Mouse (Mus musculus) cerebral cortex, adult 2 months (tissue): ENCODE measurements around the gene Gak.

ENCODE experiments used
- whole genome bisulfite sequencing: fragments of 180-500 bp; shearing (Covaris S2); methylation state at CpG from one replicate; pipeline ENCODE4 v1.1.7; 2018; 5-methylcytosine and 5-hydroxymethylcytosine counted together

Gene Gak

DNA sequence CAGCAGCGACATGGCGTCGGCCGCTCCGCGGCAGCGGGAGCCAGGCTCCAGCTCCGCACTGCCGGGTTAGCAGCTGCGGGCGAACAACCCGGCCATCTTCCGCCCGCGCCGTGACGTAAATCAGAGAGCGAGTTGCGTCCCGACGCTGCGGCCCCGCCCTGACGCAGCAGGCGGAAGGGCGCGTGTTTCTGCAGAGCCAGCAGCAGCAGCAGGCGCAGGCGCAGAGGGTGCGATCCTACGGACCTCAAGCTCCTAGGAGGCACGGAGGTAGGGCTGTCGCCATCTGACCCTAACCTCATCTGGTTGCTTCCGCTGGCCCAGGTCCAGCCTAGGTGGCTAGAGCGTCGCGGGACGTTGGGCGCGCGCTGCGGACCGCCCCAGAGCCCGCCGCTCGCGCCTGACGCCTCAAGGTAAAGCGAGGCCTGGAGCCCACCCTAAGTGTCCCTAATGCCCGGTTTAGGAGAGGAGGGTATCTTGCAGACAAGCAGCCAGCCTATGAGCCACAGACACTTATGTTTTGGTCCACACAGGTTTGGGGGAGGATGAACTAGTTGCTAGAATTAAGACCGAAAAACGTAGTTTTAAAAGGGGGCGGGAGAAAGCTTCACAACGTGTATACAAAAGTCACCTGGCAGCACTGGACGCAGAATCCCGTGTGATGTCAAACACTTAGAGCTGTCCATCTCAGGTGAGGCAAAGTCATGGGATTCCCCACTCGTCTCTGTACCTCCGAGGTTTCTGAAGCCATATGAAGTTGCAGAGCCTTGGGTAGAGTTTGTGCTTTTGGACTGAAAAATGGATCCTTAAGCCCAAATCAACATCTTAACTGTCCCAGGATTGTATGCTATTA, at the start of gene Gak, which contains the start of gene Tmem175:
Gene Gak, minus strand, starts transcription at position 122 of the 850 bp plus-strand sequence.
Gene Tmem175, plus strand, starts transcription at position 137 of the 850 bp plus-strand sequence.
- under 1% methylated on average over 58 of the region's 58 CpGs for WGBS

DNA sequence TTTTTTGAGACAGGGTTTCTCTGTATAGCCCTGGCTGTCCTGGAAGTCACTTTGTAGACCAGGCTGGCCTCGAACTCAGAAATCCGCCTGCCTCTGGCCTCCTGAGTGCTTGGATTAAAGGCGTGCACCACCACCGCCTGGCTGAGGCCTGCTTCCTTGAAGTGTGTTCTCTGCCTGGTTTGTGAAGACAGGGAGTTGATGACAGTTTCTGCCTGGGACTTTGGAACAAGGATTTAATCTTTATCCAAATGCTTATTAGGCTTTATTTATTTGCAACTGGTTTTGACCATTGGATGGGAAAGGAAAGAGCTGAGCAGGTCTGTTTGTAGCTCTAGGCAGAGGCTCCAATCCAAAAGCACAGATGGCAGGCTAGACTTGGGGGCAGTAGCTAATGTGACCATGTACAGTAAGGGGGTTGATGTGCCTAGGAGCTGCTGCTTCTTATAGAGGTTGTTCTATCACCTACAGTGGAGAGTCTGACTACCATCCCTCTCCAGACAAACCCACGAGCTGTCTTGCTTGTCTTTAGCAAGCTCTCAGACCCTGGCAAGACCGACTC, 48.8 kb upstream of the Gak start:
- WGBS: 92% methylated on average over 6 of the region's 6 CpGs

DNA sequence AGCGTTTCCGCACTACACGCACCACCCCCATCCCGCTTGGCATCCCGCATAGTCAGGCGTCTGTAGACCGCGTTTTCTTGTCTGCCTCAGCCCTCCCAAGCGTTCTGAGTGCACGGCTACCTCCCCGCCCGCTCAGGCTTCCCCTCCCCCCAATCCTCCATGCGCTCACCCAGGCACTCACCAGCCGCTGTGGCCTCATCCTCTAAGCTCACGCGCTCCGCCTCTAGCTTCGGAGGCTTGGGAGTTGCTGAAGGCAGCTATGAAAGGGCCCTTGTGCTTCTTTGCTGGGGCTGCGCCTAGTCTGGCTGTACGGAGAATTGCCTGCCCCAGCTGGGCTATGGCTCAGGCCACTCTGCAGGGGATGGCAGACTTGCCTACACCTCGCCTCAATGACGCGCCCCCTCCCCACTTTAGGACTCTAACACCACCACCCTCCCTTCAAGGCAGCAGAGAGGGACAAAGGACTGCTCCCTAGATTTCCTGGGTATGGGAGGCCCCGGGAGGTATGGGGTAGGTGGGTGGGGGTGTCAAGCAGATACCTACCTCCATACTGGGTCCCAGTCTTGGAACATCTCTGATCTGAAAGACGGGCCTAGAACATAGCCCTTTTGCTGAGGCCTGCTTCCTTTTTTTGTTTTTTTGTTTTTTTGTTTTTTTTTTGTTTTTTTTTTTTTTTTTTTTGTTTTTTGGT, 48.2 kb upstream of the Gak start:
- whole genome bisulfite sequencing: 3% methylated on average over 25 of the region's 25 CpGs

GRCm38 (mm10) chr5:108676772-108677498, 47.4 kb upstream of the Gak start:
- WGBS: 17% methylated on average over 5 of the region's 5 CpGs

DNA sequence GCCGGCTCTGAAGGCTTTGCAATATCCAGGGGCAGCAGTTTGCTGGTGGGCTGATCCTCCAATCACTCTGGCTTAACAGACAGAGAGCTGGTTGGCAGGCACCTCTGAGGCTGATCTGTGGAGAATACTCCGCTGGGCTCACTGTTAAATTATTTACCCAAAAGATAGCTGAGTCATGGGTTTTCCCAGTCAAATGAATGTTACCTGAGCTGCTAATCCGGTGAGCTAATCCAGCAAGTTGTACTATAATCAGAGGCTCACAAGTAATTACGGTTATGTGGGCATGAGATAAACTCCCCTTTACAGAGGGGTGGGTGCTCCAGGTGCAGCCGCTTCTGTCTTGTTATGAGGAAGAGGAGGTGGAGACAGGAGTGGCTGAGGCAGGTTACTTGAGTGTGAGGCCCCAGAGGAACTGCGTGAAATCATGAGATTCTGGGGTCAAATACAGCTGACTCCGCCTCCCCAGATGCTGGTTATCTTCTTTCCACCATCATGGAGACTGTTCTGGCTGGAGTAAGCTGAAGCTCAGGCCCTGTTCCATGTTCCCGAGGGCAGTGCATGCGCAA, 45.8 kb upstream of the Gak start, which contains the start of gene Slc26a1:
Gene Slc26a1, minus strand, starts transcription at position 319 of the 566 bp plus-strand sequence.
- WGBS: 88% methylated on average over 9 of the region's 9 CpGs

DNA sequence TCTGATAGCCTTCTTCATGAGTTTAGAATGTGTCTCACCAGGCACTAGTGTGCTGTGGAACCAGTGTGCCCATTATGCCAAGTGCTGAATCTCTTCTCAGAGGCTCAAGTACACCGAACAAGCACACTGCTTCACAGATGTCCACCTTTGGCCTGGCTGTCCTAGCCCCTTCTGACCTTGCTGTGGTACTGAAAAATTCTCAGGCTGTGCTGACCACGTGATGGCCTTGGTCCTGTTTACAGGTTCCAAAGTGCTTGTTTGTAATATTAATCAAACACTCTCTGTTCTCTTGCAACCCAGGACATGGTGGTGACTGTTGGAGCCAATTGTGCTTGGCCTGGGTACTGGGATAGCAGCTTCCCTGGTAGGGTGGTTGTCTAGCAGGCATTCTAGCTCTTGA, 45.1 kb upstream of the Gak start:
- WGBS: 76% methylated on average over 2 of the region's 2 CpGs

- WGBS: 95% methylated on average over 12 of the region's 12 CpGs
Observed at GRCm38 (mm10) chr5:108671757-108672156, 42.2 kb upstream of the Gak start.

DNA sequence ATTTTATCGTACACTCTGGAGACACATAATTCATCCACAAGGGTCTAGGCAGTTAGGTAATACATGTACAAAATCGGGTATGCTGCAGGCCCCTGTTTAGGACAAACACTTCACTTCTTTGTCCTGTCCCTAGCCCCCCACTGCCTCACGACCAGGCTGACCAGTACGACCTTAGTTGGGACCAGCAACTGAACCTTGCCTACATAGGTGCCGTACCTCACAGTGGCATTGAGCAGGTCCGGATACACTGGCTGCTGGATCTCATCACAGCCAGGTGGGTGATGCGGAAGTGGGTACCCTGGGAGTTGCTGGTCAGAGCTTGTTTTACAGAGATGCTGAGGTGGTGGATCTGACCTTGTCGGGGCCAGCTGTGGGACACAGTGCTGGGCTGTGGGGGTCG, 40.4 kb upstream of the Gak start:
- WGBS: 72% methylated on average over 9 of the region's 9 CpGs

DNA sequence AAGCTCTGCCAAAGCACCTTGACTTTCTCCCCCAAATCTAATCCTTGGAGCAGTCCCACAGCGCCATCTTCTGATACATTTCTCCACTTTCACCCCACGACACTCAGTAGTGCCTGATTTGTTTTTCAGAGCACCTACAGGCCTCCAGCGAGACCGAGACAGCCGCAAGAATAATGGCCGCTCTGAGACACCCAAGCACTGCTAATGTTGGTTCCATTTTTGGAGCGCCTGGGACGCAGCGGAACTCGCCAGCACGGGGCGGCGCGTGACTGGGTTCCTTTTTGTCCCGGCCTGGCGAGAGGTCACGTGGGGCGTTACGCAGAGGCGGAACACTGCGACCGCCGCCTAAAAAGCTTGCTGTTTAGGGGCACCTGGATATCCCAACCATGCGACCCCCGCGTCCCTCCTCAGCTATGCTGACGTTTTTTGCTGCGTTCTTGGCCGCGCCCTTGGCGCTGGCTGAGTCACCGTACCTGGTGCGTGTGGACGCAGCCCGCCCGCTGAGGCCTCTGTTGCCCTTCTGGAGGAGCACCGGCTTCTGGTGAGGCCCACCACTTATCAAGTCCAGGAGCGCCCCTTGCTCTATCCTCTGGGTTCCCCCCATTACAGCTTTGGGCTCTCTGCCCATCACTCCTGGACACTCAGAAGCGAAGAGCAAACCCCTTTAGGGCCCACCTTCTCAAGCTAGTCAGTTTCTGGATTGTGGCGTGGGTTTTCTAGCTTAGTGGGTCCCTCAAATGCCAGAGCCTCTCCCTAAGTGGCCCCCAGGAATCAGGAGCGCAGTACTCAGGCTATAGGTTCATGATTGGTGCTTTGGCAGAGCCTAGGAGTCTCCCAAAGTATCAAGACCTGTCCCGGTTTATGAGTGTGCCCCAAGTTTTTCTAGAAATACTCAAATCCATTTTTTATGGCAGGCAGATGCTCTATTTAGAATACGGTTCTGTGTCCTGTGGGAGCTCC, 39.7 kb upstream of the Gak start, which contains the start of gene Dgkq:
Gene Dgkq, minus strand, starts transcription at position 696 of the 960 bp plus-strand sequence.
- WGBS: 4% methylated on average over 43 of the region's 43 CpGs

DNA sequence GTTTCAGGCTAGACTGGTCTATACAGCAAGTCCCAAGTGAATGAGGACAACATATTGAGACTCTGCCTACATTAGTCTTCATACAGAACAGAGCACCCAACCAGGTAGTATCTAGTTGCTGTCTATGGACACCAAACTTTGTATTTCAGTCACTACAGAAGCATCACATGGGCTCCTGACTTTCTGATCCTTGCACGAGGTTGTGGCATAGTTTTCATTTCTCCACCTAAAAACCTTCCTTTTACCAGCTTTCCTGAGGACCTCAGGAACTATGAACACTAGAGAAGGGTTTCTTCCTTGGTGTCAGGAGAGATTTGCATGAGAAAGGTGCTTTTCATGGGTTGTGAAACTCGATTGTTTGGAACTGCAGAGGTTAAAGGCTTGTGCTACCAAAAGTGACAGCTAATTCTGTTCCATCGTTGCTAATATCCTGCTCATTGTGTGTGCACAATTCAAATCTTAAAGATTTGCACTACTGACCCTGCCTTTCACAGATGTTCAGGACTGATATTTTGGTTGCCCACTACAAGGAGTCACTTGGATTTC, 38.9 kb upstream of the Gak start:
- WGBS: 6% methylated on average over 3 of the region's 3 CpGs

DNA sequence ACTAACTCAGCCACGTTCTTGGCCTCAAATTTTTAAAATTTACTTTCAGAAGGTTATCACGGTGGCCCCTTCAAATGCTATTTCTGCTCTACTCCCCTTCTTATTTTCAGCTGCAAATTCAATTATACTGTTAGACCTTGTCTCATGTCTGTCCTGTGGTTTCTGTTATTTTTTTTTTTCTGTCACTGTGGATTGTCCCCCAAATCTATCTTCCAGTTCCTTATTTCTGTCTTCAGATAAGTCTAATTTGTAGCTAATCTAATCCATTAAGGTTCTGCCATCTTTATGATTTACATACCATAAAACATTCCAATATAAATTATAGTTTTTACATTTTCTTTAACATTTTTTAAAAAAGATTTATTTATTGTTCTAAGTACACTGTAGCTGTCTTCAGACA, 37.8 kb upstream of the Gak start:
- WGBS: 92% methylated on average over 2 of the region's 2 CpGs

GRCm38 (mm10) chr5:108665066-108665465, 35.5 kb upstream of the Gak start:
- WGBS: 61% methylated on average over 3 of the region's 3 CpGs

DNA sequence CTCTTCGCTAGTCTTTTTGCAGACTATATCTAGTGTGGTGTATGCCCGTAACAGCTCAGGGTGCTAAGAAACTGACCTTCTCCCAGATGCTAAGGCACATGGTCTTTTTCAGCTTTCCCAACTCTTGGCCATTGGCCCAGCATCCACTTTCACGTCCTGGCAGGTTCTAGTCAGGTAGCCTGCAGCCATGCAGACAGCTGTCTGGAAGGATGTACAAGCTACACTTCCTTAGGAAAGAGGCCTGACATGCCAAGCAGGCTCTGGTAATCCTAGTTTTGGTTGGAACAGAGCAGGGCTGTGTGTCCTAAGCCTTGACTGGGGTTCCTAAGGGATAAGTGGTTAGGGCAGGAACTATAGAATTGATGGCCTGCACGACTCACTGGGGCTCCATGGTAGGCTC, 33.2 kb upstream of the Gak start:
- WGBS: 82% methylated on average over 4 of the region's 4 CpGs

GRCm38 (mm10) chr5:108660632-108661268, 31.2 kb upstream of the Gak start:
- WGBS: 12% methylated on average over 36 of the region's 36 CpGs

DNA sequence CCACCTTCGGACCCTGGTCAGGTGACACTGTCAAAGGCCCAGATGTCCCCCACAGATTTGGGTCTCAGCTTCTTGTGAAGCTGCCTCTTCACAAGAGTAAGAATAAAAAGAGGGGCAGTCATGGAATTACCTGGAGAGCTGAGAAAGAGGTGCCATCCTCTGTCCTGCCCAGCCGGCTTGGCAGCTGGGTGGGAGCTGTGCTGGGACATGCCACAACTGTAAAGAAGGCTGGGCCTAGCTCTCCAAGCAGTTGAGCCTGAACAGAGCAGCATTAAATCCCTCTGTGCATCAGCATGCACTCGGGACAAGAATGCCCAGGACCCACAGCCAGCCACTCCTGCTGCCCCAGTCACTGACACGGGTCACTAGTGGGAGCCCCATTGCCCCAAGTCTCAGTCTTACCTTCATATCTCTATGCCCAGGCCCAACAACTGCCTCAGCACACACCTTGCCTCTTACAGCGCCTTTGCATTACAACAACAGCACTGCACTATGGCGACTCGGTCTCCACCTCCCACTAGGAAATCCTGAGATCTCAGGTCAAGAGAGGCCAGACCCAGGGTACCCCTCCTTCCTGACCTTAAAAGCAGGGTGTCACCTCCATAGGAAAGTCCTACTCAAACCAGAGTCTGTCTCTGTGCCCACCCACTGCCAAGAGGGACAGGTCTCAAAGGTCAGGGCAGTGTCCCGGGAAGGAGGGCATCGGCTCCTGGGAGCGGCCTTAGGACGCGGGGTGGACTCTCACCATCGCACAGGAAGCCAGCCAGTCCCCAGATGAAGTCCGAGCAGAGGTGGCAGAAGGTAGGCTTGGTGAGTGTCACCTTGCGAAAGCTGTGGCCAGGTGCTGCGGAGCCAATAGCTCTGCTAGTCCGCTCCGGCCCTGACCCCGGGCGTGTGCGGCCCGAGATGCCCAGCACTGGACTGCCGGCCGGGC, 30.4 kb upstream of the Gak start, which contains the start of gene Idua:
Gene Idua, plus strand, starts transcription at position 634 of the 934 bp plus-strand sequence.
- WGBS: 7% methylated on average over 24 of the region's 24 CpGs

DNA sequence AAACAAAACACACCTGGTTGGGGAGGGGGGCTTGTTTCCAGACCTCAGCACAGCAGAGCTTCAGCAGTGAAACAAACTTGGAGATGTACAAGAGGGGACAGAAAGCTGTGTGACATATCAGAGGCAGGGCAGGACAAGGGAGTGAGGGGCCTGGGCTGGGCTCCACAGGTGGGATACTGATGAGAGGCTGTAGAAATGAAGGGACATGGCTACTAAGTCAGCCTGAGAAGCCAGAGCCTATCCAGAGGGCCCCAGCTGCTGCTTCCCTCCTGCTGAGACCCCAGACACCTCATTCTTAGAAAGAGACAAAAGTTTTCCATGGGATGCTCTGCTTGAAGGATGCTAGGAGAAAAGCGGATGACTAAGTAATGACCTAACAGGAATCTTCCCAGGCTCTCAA, 29.1 kb upstream of the Gak start:
- WGBS: 87% methylated on average over 1 of the region's 1 CpGs

DNA sequence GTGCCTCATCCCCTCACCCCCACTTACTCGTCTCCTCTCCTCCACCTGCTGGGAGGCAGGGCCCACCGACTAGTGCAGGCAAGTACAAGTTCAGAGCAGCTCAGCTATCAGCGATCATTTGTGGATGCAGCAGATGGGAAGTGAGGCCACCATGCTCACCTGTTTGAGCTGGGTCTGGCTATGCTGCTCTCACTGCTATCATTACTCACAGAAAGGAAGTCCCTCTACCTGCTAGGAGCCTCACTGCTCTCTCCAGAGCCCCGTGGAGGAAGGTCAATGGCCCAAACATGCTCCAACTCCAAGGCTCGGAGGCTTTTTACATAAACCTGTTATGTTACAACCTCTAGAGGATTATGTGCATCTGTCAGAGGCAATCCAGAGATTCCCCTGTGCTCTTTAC, 27.9 kb upstream of the Gak start:
- WGBS: 69% methylated on average over 5 of the region's 5 CpGs
